24 mouse cellular contexts compared by ENCODE assay signal in genomic region chr2:113456671-113457070, GRCm38 (mm10).
A peak's percentile ranks its signal among the peaks of the same experiment; 100 is the strongest.
DNase-seq lines count a peak whose midpoint lies in the region; ATAC-seq and TF ChIP-seq lines count a peak whose summit lies in the region.
"Had no signal": no experiment of that assay in that cellular context is flagged by ENCODE, and none has a peak within 500 bp of the region (broad histone marks: within the 10 kb centered on the region; RNA-seq: fewer than 3 reads in every experiment).

No protein-coding gene starts in this region.

- peak; percentile 49 for DNase-seq in 3134 (ENCODE audit: extremely low read depth, insufficient read length, low spot score)
- peak; percentile 79 for DNase-seq in Muller cell, postnatal 12 days (ENCODE audit: inconsistent ontology term)
- no peak for DNase-seq in Patski (ENCODE audit: low read depth, low spot score)
- no peak for DNase-seq in right cerebral cortex, adult 2 months (ENCODE audit: low spot score in 2 of 2)
- DNase-seq in testis, postnatal 10 days (ENCODE audit: low spot score): no peak
- DNase-seq in gastrocnemius, adult 8-10 months (ENCODE audit: low spot score in 2 of 2): no peak
- DNase-seq: adrenal gland, adult 2 months; adrenal gland, postnatal 10 days; adrenal gland, postnatal 25 days; B cell, adult 2 months; cerebellum, adult 11 months; cerebellum, adult 18-20 months; cerebellum, adult 8-10 months; cerebellum, adult 9-11 months; cerebellum, postnatal 14 days; cerebellum, postnatal 36 days; embryo, embryonic 11 days; forebrain, postnatal 0 days had no signal

- in situ Hi-C loops in Patski (cut with MboI; ENCODE audit: low pct_unique_long_range_greater_than_20kb): no loop called here

- POLR2A ChIA-PET in Patski (lab: Charles Lee): no interaction called here

- H3K27me3 ChIP-seq in Patski: no peaks in the 10 kb centered on the region
- H3K27me3 ChIP-seq: CH12.LX; embryonic facial prominence, embryonic 13.5 days; embryonic facial prominence, embryonic 15.5 days; forebrain, embryonic 13.5 days; forebrain, embryonic 15.5 days had no signal

- ATAC-seq in Patski: peak; percentile 51
- ATAC-seq: CD4-positive, CD25-positive, alpha-beta regulatory T cell, adult 4 months; forebrain, embryonic 13.5 days; forebrain, embryonic 15.5 days; forebrain, postnatal 0 days had no signal

- CTCF ChIA-PET in Patski (lab: Charles Lee): no interaction called here

- TF ChIP-seq CTCF in Patski (IDR thresholded peaks at IDR 0.05): no peak

Comparison
In these comparisons a context has a peak if more than half of its experiments do, and no peak if none do; other contexts are left out.
1. DNase-seq: peak in 3134 (single experiment) and Muller cell, postnatal 12 days (single experiment); none in Patski (single experiment), right cerebral cortex, adult 2 months (0 of 2), testis, postnatal 10 days (single experiment) and gastrocnemius, adult 8-10 months (0 of 2).